Mouse (Mus musculus): ENCODE data around the gene Gm45711.
A peak's percentile ranks its signal among the peaks of the same experiment; 100 is the strongest.
"Not testable (repeated sequence)": the region's sequence is repeated elsewhere in the genome, so short reads cannot be mapped to it uniquely, and the experiment has no call there.

The Gm45711 gene

GRCm38 (mm10) chr8:104309441-104310155 lies at the start of gene Gm45711, which contains the start of gene Cmtm1:
Gene Gm45711, minus strand, starts transcription at chr8:104310081.
Gene Cmtm1, minus strand, starts transcription at chr8:104310145.
- not testable (repeated sequence) for DNase-seq

- DNase-seq: no peak
These were observed 48.8 kb upstream of the Gm45711 start for GRCm38 (mm10) chr8:104358637-104359036.

- DNase-seq: no peak
These were observed 44.6 kb upstream of the Gm45711 start for GRCm38 (mm10) chr8:104354504-104354903.

GRCm38 (mm10) chr8:104353186-104353585 lies 43.3 kb upstream of the Gm45711 start:
- DNase-seq: no peak

- DNase-seq: no peak
These were observed 40.2 kb upstream of the Gm45711 start for GRCm38 (mm10) chr8:104350047-104350446.

- DNase-seq: no peak
These were observed 39.1 kb upstream of the Gm45711 start for GRCm38 (mm10) chr8:104348971-104349370.

DNA sequence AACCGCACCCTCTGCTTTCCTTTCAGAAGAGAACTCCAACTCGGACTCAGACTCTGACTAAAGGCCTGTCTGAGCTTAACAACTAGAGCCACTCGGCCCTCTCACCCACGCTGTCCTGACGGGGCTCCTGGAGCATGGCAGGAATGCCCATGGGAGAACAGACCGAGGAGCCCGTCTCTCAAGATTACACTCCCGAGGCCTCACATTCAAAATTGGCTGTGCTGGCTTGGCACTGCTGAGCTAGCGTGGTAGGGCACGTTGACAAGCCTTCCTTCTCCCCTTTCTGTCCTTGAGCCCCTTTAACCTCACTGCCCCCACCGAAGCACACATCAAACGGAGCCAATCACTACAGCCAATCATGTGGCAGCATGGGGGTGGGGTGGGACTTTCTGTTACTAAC lies 36.8 kb upstream of the Gm45711 start:
- DNase-seq: no peak

DNA sequence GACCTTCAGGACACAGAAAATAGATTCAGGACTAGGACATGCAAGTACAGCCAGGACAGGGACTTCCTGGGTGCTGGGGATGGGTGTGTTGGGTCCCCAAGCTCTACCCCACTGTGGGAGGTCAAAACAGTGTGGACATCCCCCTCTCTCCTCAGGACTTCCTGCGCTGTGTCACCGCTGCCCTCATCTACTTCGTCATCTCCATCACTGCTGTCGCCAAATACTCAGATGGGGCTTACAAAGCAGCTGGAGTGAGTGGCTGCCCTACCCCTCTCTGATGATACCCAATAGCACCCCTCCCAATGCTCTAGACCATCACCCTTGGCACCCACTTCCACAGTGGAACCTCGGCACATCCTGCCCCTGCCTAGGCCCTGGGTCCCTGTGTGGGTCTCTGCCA lies 34.7 kb upstream of the Gm45711 start:
- no peak for DNase-seq

- peak; percentile 91 for DNase-seq
These were observed 34.1 kb upstream of the Gm45711 start for GRCm38 (mm10) chr8:104343957-104344356.

- DNase-seq: no peak
These were observed 32.5 kb upstream of the Gm45711 start for GRCm38 (mm10) chr8:104342426-104342825.

DNA sequence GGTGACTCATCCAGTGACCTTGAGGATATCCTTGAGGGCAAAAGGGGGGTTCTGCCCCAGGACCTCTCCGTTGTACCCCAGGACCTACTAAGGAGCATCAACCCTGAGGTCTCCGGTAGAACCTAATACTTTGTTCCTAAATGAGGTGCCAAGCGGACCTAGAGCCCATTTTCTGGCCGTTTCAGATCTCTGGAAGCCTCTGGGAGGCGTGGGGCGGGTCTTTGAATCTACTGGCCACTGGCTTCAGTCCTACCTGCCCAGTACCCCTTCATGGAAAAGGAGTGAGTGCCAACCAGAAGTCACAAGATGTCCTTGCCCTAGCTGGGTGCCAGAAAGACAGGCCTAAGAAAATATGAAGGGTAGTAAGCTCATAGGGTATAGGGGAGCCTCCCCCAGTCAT lies 31.8 kb upstream of the Gm45711 start:
- no peak for DNase-seq

GRCm38 (mm10) chr8:104341106-104341561 lies 31.3 kb upstream of the Gm45711 start:
- DNase-seq: peak; percentile 93

GRCm38 (mm10) chr8:104340233-104341105 lies 30.6 kb upstream of the Gm45711 start:
- peak; percentile 92 for DNase-seq

DNA sequence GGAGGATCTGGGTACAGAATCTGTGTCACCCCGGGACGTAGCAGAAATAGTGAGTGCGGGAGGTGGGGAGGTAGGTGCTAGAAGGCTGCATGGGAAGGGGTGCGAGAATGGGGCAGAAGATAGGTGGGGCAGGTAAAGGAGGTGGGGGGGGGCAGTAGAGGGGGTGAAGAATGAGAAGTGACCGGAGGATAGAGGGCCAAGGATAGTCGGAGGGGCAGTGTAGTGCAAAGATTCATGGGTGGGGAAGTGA lies 30.0 kb upstream of the Gm45711 start:
- DNase-seq: peak; percentile 34

DNA sequence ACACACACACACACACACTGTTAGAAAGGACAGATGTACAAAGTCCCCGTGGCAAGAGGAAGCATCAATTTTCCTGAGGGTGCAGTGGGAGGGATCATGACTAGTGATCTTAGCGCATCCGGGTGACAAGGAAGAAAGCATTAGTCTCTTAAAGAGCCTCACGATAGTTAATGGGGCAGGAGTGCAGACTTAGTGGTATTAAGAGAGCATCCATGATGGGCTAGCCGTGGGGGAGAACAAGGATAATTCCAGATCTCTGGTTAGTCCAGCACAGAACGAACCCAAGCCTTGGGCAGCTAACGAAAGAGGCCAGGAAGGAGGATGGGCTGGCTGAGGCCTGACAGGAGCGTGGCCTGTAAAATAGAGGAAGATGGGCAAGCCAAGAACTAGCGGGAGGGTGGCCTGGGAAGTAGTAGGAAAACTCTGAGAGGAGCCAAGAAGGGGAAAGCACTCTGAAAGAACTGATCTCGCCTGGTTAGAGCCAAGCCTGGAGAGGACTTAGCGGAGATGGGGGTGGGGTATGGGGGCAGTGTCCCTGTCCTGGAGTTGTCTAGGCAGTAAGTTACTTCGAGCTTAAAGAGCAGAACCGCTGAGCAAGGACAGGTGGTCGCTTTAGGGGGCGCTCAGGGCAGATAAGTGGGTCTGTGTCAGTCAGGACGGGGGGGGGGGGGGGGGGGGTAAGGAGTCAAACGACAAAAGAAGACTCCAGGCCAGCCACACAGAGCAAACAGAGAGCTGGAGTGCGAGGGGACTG lies 29.5 kb upstream of the Gm45711 start, which contains the start of gene Cmtm3:
Gene Cmtm3, plus strand, starts transcription at position 182 of the 754 bp plus-strand sequence.
- DNase-seq: peak; percentile 76

- no peak for DNase-seq
These were observed 28.0 kb upstream of the Gm45711 start for GRCm38 (mm10) chr8:104337890-104338289.

DNA sequence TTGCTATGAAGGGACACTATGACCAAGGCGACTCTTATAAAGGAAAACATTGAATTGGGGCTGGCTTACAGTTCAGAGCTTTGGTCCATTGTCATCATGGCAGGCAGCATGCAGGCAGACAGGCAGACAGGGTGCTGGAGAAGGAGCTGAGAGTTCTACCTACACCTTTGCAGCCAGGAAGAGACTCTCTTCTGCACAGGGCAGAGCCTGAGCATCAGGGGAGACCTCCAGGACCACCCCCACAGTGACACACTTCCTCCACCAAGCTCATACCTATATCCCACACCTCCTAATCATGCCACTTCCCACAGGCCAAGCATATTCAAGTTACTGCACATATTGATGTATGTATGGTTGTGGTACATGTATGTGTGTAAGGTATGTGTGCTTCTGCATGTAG lies 26.9 kb upstream of the Gm45711 start:
- DNase-seq: no peak

- DNase-seq: peak; percentile 52
These were observed 24.3 kb upstream of the Gm45711 start for GRCm38 (mm10) chr8:104334196-104334595.

DNA sequence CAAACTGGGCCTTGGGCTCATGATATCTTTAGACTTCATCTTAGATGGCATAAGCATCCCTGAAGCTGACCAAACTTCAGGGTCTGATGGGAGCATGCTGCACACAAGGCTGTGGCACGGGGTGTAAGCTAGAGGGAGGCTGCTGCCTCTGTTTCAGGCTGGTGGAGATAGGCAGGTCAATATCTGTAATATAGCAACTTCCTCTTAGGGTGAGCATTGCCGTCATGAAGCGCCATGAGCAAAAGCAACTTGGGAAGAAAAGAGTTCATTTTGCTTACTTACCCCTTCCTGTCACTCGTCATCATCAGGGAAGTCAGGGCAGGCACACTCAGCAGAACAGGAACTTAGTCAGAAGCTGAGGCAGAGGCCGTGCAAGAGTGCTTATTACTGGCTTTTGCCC lies 23.9 kb upstream of the Gm45711 start:
- no peak for DNase-seq

DNA sequence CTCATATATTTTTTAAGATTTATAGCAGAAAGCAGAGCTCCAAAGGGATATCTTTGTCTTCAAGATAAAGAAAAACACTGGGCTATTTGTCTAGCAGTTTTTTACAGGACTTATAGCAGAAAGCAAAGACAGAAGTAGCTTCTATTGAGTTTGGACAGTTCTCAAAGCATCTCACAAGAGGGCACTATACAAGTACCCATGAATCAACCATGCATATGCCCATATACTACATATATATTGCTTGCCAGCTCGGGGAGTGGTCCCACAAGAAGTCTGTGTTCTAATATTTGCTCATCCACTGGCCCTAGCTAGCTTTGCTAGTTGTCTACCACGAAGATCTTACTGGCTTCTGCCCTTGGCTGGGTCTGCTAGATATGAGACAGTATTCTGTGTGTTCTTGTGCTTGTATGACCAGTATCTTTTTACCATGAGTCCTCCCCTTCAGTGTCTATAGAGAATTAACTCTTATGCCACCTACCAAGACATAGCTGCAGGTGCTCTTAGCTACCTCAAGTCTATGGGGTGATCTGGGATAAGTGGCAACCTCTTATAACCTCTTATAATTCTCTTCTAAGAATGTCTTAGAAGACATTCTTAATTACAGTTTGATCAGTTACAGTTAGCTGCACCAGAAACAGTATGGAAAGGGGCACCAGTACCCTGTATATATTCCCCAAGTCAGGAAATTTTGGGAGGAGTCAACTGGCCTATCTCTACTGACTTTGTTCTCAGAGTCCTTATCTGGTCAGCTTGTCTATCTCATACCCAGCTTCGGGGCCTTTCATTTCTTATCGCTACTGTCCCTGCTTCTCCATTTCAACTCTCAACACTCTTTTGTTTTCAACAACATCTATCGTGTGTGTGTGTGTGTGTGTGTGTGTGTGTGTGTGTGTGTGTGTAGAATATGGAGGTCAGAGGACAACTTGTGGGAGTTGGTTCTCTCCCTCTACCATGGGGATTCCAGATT lies 23.1 kb upstream of the Gm45711 start:
- DNase-seq: no peak

DNA sequence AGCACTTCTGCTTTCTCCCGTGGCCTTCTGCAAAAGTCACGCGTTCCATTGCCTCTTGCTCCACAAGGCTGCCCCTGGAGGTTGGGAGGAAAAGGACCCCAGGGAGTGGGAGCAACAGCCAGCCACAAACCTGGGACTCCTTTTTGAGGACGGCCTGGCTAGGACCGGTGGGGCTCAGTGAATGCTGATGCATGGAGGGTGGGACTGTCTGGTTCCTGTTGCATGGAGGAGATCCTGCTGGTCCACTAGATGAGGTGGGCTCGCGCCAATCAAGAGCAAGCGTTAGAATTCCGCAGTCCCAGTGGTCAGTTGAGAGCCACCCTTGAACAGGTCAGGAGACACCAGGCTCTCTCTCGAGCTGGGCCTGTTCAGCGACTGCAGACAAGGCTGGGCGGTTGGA lies 12.0 kb upstream of the Gm45711 start, which contains the start of gene Cmtm2b:
Gene Cmtm2b, plus strand, starts transcription at position 301 of the 400 bp plus-strand sequence.
- DNase-seq: not testable (repeated sequence)

GRCm38 (mm10) chr8:104321267-104321666 lies 11.4 kb upstream of the Gm45711 start, which contains the start of gene Gm11020:
Gene Gm11020, plus strand, starts transcription at chr8:104321567.
- not testable (repeated sequence) for DNase-seq
